Mouse (Mus musculus) liver, embryonic 11.5 days (tissue): ENCODE data around the gene Lrrc74a. TPM values are rescaled to one million over a fixed set of nuclear protein-coding genes. Genes with fewer than 3 reads are reported as not detected.

Experiments used
- ATAC-seq: fragments of 200-750 bp; cut with Nextera tagmentation; replicated peaks from 2 replicates; pipeline ENCODE4 v1.8.0; 2017; ENCODE audit warnings: moderate number of reproducible peaks, mild to moderate bottlenecking, moderate TSS enrichment, moderate library complexity; ENCODE audit not compliant: low FRiP score
- DNase-seq: peaks from one replicate; pipeline ENCODE4 v3.0.0-alpha.2; 2017; ENCODE audit warnings: low spot score
- H3K27ac ChIP-seq: fragments of 300-500 bp; sonication (generic); 2 replicates; pipeline ENCODE4 v1.5.1; 2014; ENCODE audit warnings: mild to moderate bottlenecking, low read depth, low read length, control low read depth
- H3K27me3 ChIP-seq: fragments of 300-500 bp; sonication (generic); replicated peaks from 2 replicates; pipeline ENCODE4 v1.6.1; 2014; ENCODE audit warnings: low read length, mixed read lengths; ENCODE audit not compliant: control insufficient read depth, insufficient read depth
- H3K36me3 ChIP-seq: fragments of 300-500 bp; sonication (generic); 2 replicates; pipeline ENCODE4 v1.6.1; 2014; ENCODE audit warnings: mild to moderate bottlenecking, low read length, moderate library complexity, mixed read lengths; ENCODE audit not compliant: control insufficient read depth, insufficient read depth
- H3K4me1 ChIP-seq: fragments of 300-500 bp; sonication (generic); replicated peaks from 2 replicates; pipeline ENCODE4 v1.6.1; 2014; ENCODE audit warnings: low read length, mixed read lengths; ENCODE audit not compliant: control insufficient read depth, insufficient read depth
- H3K4me2 ChIP-seq: fragments of 300-500 bp; sonication (generic); 2 replicates; pipeline ENCODE4 v1.6.1; 2014; ENCODE audit warnings: mild to moderate bottlenecking, control low read depth, moderate library complexity
- H3K4me3 ChIP-seq: fragments of 300-500 bp; sonication (generic); 2 replicates; pipeline ENCODE4 v1.5.1; 2014; ENCODE audit warnings: low read depth, low read length, control low read depth
- H3K9ac ChIP-seq: fragments of 300-500 bp; sonication (generic); 2 replicates; pipeline ENCODE4 v1.6.1; 2014; ENCODE audit warnings: low read depth, low read length, control low read depth
- H3K9me3 ChIP-seq: fragments of 300-500 bp; sonication (generic); 2 replicates; pipeline ENCODE4 v1.6.1; 2016; ENCODE audit warnings: low read length, inconsistent platforms, mixed read lengths; ENCODE audit not compliant: control insufficient read depth
- WGBS: fragments of 180-500 bp; shearing (Covaris S2); extraction: QIAGEN DNeasy Blood & Tissue Kit; methylation state at CpG from one replicate; pipeline ENCODE4 v1.1.7; 2014; 5-methylcytosine and 5-hydroxymethylcytosine counted together
- polyA plus RNA-seq: library from polyadenylated mRNA; unstranded; fragments of >200 nt; fragmentation: Nextera tagmentation; extraction: Ambion mirVana; gene quantifications from 2 replicates; pipeline ENCODE4 v1.2.1, GENCODE M21; 2014

Gene Lrrc74a
- polyA plus RNA-seq, 1 experiment from 2014 or later = not detected

DNA sequence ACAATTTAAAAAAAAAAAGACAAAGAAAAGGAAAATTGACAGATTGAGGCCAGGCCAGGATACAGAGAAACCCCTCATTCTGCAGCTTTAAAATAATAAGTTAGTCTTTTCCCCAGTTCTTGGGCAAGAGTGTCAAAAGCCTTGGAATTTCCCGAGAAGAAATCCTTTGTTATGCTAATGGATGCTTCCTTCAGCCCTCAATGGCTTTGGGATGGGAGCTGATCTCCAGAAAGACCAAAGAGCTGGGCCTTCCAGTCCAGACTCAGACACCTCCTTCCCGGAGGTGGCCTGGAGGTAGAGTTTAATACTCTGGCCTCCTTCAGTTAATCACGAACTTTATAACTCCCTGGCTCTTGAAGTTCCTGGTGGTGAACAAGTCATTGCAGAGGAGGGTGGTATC lies 36.8 kb downstream of the Lrrc74a start:
- Histone ChIP-seq H3K4me1 (no peaks in the 10 kb centered on the region), H3K4me3 (no peak overlapping the region), H3K27ac (no peak overlapping the region), H3K4me2 (no peak overlapping the region), H3K9me3 (no peaks in the 10 kb centered on the region), H3K36me3 (no peaks in the 10 kb centered on the region), H3K27me3 (no peaks in the 10 kb centered on the region), H3K9ac (no peak overlapping the region)
- DNase-seq (no peak), ATAC-seq (no peak)
- 42% methylated on average over 3 of the region's 3 CpGs for WGBS

DNA sequence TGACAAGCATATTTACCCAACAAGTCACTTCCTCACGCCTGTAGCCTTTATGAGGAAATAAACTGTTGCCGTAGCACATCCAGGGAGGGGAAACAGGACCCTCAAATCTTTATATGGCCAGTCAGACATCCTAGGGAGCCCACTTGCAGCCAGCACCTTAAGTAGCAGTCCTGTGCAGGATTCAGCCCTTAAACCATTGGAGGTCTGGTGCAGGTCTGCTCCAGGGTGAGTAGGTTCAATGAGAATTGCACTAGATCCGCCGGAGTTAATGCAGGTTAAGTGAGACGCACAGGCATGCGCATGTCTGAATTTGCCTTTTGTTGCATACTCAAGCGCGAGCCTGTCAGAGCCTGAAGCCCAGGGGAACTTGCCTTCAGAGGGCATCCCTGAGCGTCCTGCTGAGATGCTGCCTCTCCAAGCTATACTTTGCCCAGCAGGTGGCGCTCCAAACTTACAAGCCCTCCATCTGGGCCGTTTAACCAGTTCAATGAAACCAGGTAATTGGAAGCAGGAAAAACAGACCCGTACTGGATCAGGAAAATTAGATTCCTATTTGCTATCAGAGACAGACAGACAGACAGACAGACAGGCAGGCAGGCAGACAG lies 37.8 kb downstream of the Lrrc74a start:
- WGBS = 11% methylated on average over 12 of the region's 12 CpGs

DNA sequence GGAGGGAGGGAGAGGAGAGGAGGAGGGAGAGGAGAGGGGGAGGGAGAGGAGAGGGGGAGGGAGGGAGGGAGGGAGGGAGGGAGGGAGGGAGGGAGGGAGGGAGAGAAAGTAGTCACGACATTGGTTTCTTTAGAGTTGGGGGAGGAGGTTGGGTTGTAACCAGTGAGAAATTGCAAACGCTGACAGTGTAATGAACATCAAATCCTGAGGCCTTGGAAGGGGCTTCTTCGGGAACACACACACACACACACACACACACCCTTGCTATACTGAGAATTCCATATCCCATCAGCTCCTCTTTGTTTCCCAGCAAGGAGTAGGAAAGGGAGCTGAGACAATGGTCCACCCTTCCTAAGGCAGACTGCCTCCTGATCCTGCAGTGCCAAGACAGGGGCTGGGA lies 38.4 kb downstream of the Lrrc74a start:
- Histone ChIP-seq H3K4me2 (no peak overlapping the region), H3K9ac (no peak overlapping the region), H3K9me3 (no peaks in the 10 kb centered on the region), H3K4me1 (no peaks in the 10 kb centered on the region), H3K27ac (no peak overlapping the region), H3K4me3 (no peak overlapping the region), H3K27me3 (no peaks in the 10 kb centered on the region), H3K36me3 (no peaks in the 10 kb centered on the region)
- WGBS = 44% methylated on average over 3 of the region's 3 CpGs
- DNase-seq (no peak), ATAC-seq (no peak)

More for the DNA sequence above, 37.8 kb downstream of the Lrrc74a start:
- ATAC-seq = peak; percentile 60
- H3K4me2 ChIP-seq = no peak overlapping the region
- H3K36me3 ChIP-seq = no peaks in the 10 kb centered on the region
- H3K4me3 ChIP-seq = no peak overlapping the region
- no peak overlapping the region for H3K9ac ChIP-seq
- no peaks in the 10 kb centered on the region for H3K9me3 ChIP-seq
- no peak overlapping the region for H3K27ac ChIP-seq
- DNase-seq = peak; percentile 78
- H3K4me1 ChIP-seq = no peaks in the 10 kb centered on the region
- no peaks in the 10 kb centered on the region for H3K27me3 ChIP-seq

DNA sequence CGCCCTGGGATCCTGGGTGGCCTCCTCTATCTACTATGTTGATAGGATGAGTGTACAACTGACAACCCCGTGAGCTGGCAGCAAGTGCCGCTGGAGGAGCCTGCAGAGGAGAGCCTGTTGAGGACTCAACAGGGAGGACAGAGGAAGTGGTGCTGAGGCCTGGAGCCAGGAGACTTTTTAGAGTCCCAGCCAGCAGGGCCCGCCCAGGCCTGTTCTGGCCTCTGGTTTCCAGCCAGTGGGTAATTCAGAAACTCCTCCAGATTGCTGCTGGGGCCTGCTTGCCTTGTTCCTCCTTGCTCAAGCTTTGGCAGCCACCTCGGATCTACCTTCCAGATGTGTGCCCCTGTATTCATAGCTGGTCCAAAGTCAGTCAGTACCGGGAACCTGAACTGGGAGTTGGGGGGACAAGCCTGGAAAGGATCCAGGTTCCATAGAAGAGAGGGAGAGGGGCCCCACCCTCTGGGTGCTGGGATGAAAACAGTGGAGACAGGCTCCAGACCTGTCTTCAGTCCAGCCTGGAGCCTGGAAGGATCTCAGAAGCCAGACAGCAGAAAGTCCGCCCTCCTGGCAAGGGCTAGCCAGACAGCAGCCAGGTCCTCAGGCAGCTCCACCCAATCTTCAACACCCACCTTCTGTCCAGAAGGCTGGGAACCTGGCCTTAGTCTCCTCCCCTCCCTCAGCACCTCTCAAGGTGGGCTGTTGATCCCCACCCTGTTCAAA lies 41.6 kb downstream of the Lrrc74a start:
- Histone ChIP-seq H3K4me2 (no peak overlapping the region), H3K9ac (no peak overlapping the region), H3K27me3 (no peaks in the 10 kb centered on the region), H3K4me1 (no peaks in the 10 kb centered on the region), H3K4me3 (no peak overlapping the region), H3K9me3 (no peaks in the 10 kb centered on the region), H3K36me3 (no peaks in the 10 kb centered on the region), H3K27ac (no peak overlapping the region)
- WGBS = 67% methylated on average over 7 of the region's 7 CpGs
- ATAC-seq (no peak), DNase-seq (no peak)

DNA sequence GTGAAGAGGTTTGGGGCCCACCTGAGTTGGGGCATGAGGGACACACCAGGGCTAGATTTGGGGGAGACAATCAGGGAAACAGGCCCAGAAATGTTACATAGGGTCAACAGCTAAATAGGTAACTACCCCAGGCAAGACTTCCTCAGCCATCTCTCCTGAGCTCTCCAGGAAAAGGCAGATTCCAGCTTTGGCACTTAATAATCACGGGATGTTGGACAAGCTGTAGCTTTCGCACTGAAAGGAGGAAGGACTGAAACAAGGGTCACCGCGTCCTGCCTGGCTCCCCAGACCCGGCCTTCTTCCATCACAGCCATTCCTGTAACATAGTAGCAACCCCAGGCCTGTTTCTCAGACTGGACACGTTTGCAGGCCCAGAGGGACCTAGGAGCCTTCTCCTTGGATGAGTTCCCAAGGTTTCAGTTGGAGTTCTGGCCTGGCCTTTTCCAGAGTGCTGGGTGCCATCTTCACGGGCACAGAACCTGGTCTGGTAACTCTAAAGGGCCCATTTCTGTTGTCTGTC lies 42.2 kb downstream of the Lrrc74a start:
- no peak for ATAC-seq
- whole genome bisulfite sequencing = 82% methylated on average over 7 of the region's 7 CpGs
- no peak overlapping the region for H3K4me2 ChIP-seq
- no peak for DNase-seq
- H3K27ac ChIP-seq = no peak overlapping the region
- no peaks in the 10 kb centered on the region for H3K4me1 ChIP-seq
- no peak overlapping the region for H3K9ac ChIP-seq
- no peaks in the 10 kb centered on the region for H3K27me3 ChIP-seq
- no peaks in the 10 kb centered on the region for H3K9me3 ChIP-seq
- H3K4me3 ChIP-seq = no peak overlapping the region
- no peaks in the 10 kb centered on the region for H3K36me3 ChIP-seq

DNA sequence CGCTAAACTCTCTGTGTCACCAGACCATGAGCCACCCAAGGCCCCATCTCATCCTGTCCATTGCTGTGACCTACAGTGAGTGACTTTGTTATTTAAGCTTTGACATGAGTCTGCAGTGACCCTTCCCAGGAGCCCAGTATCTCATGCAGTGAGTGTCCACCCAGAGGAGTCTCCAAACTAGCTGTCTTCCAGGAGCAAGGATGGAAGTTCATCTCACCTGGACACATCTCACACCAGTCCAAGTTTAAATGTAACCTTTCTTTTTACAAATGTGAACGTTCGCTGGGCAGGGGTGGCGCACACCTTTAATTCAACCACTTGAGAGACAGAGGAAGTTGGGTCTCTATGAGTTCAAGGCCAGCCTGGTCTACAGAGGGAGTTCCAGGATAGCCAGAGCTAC lies 44.4 kb downstream of the Lrrc74a start:
- 82% methylated on average over 4 of the region's 4 CpGs for WGBS
- Histone ChIP-seq H3K9me3 (no peaks in the 10 kb centered on the region), H3K4me1 (no peaks in the 10 kb centered on the region), H3K27ac (no peak overlapping the region), H3K27me3 (no peaks in the 10 kb centered on the region), H3K9ac (no peak overlapping the region), H3K36me3 (no peaks in the 10 kb centered on the region), H3K4me3 (no peak overlapping the region), H3K4me2 (no peak overlapping the region)
- ATAC-seq (no peak), DNase-seq (no peak)

DNA sequence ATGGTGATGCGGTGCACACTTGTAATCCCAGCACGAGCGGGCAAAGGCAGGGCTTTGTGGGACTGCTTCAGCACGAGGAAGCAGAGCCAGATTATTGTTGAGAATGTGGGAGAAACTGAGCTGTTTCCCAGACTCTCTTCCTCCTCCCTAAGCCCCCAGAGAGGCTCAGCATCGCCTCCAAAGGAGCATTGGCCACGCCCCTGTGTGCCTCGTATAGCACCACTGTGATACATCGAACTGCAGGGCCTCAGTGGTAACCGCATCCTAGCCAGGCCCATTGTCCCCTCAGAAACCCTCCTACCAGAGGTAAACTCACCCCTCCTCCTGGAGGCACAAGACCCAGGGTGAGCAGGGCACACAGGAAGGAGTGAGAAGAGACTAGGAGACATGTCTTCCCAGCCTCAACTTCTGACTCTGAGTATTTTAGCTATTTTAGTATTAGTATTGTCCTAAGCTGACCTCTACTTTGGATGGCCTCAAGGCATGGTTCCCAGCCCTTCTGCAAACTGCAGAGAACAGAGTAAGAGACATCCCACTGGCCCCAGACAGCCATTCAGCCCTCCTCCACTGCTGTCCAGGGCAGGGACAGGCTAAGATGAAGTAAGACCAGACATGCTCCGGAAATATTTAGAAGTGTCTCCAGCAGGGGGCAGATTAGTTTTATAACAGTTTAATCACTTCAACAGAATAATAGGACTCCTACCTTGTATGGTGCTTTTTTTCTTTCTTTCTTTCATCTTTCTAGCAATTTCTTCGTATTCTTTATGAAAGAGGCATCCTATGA lies 45.2 kb downstream of the Lrrc74a start:
- no peaks in the 10 kb centered on the region for H3K27me3 ChIP-seq
- H3K36me3 ChIP-seq = no peaks in the 10 kb centered on the region
- DNase-seq (no peak), ATAC-seq (no peak)
- no peak overlapping the region for H3K9ac ChIP-seq
- WGBS = 63% methylated on average over 11 of the region's 11 CpGs
- H3K4me3 ChIP-seq = no peak overlapping the region
- no peaks in the 10 kb centered on the region for H3K9me3 ChIP-seq
- no peak overlapping the region for H3K4me2 ChIP-seq
- H3K4me1 ChIP-seq = no peaks in the 10 kb centered on the region
- H3K27ac ChIP-seq = no peak overlapping the region

DNA sequence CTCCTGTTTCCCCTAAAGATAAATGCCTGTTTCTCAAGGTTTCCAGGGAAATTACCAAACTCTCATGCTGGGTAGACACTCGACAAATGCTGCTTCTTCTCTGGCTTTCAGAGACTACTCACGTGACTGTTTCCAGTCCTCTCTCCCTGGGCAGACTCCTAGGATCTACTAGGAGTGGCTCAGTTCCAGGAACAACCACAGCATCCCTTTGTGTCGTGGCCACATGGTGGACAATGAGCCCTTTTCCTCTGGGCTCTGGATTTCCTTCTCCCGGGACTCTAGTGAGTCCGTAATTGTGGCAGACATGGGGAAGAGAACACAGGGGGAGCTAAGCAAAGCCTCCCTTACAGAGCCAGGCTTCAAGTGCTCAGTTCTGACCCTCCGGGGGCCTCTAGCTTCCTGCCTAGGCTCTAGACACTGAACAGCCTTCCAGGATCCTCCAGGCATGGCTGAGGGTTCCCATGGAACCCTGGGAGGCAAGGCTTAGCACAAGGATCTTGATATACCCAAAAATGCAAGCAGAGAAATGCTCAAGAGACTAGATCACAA lies 47.6 kb downstream of the Lrrc74a start:
- Histone ChIP-seq H3K27ac (no peak overlapping the region), H3K36me3 (no peaks in the 10 kb centered on the region), H3K27me3 (no peaks in the 10 kb centered on the region), H3K9me3 (no peaks in the 10 kb centered on the region), H3K4me3 (no peak overlapping the region), H3K9ac (no peak overlapping the region), H3K4me1 (no peaks in the 10 kb centered on the region), H3K4me2 (no peak overlapping the region)
- DNase-seq (no peak), ATAC-seq (no peak)
- WGBS = 44% methylated on average over 6 of the region's 6 CpGs
